Mouse (Mus musculus) c-Kit-positive CD71-positive TER-119-positive erythroid progenitor cells, embryonic 14.5 days (primary cell): ENCODE measurements around the gene Opcml.

Experiments used
- DNase-seq: peaks from one replicate; pipeline ENCODE4 v3.0.0-alpha.2; 2013; ENCODE audit warnings: low spot score

Opcml gene

GRCm38 (mm10) chr9:28327985-28328384, 537.4 kb downstream of the Opcml start:
- no peak for DNase-seq

GRCm38 (mm10) chr9:28328434-28328833, 537.9 kb downstream of the Opcml start:
- DNase-seq, result no peak

- no peak for DNase-seq
Measured at GRCm38 (mm10) chr9:28329477-28329876, 538.9 kb downstream of the Opcml start.

GRCm38 (mm10) chr9:28336511-28337208, 546.1 kb downstream of the Opcml start:
- DNase-seq, result no peak

- no peak for DNase-seq
Measured at GRCm38 (mm10) chr9:28337837-28338236, 547.3 kb downstream of the Opcml start.

- DNase-seq, result no peak
Measured at GRCm38 (mm10) chr9:28354978-28355377, 564.4 kb downstream of the Opcml start.

GRCm38 (mm10) chr9:28357946-28358345, 567.4 kb downstream of the Opcml start:
- DNase-seq, result no peak

- DNase-seq, result no peak
Measured at GRCm38 (mm10) chr9:28360691-28361090, 570.1 kb downstream of the Opcml start.

- DNase-seq, result no peak
Measured at GRCm38 (mm10) chr9:28364473-28365159, 574.0 kb downstream of the Opcml start.

GRCm38 (mm10) chr9:28365160-28365473, 574.5 kb downstream of the Opcml start:
- no peak for DNase-seq

- no peak for DNase-seq
Measured at GRCm38 (mm10) chr9:28386527-28387175, 596.1 kb downstream of the Opcml start.

GRCm38 (mm10) chr9:28395222-28395621, 604.6 kb downstream of the Opcml start:
- no peak for DNase-seq

- DNase-seq, result no peak
Measured at GRCm38 (mm10) chr9:28395638-28396037, 605.1 kb downstream of the Opcml start.

GRCm38 (mm10) chr9:28402770-28403650, 612.4 kb downstream of the Opcml start:
- no peak for DNase-seq

GRCm38 (mm10) chr9:28403831-28404562, 613.4 kb downstream of the Opcml start:
- no peak for DNase-seq

GRCm38 (mm10) chr9:28404616-28405015, 614.0 kb downstream of the Opcml start:
- DNase-seq, result no peak

GRCm38 (mm10) chr9:28405816-28406215, 615.2 kb downstream of the Opcml start:
- no peak for DNase-seq

GRCm38 (mm10) chr9:28420808-28421207, 630.2 kb downstream of the Opcml start:
- no peak for DNase-seq

GRCm38 (mm10) chr9:28423407-28423806, 632.8 kb downstream of the Opcml start:
- no peak for DNase-seq

GRCm38 (mm10) chr9:28432159-28432558, 641.6 kb downstream of the Opcml start:
- no peak for DNase-seq

- no peak for DNase-seq
Measured at GRCm38 (mm10) chr9:28438752-28439151, 648.2 kb downstream of the Opcml start.
